Mouse (Mus musculus): ENCODE measurements around the gene Slc8a1. TPM values are rescaled to one million over a fixed set of nuclear protein-coding genes. Genes with fewer than 3 reads are reported as not detected.

Slc8a1 gene
- polyA plus RNA-seq, 1 experiment from 2014 or later: 36.5 TPM

DNA sequence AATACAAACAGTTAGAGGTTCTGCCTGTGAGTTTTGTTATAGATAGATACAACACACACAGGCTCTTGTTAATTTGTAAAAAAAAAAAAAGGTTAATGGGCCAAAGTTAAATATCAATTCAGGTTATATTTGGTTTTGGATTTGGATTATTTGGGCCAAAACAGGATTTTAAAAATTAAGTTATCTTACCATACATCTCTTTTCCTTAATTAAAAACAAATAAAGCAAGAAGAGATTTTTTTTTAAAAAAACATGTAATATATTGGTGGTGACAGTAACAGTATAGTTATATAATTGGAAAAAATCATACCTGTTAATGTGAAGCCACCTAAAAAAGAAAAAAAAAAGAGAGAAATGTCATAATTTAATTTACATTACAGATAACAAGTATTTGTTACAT lies 296.7 kb downstream of the Slc8a1 start, which contains the start of gene Gm11096:
Gm11096 (plus strand) TSS at position 301 of the 400 bp plus-strand sequence.
- no peaks in the 10 kb centered on the region for H3K4me1 ChIP-seq (replicated peaks; ENCODE audit: control insufficient read depth, insufficient read depth, low read length)
- DNase-seq (ENCODE audit: low spot score) (no peak), ATAC-seq (ENCODE audit: low FRiP score) (no peak)
- no peaks in the 10 kb centered on the region for H3K27me3 ChIP-seq (ENCODE audit: control insufficient read depth, insufficient read depth, low read length)
- no peak within 1 kb of the TSS for H3K27ac ChIP-seq
- no peaks in the 10 kb centered on the region for H3K9me3 ChIP-seq (ENCODE audit: control insufficient read depth, low read length)
- no peaks in the 10 kb centered on the region for H3K36me3 ChIP-seq (replicated peaks; ENCODE audit: control insufficient read depth, insufficient read depth)
- no peak within 1 kb of the TSS for H3K9ac ChIP-seq
- no peak within 1 kb of the TSS for H3K4me2 ChIP-seq (replicated peaks)
- no peak within 1 kb of the TSS for H3K4me3 ChIP-seq (replicated peaks; ENCODE audit: low read length)

DNA sequence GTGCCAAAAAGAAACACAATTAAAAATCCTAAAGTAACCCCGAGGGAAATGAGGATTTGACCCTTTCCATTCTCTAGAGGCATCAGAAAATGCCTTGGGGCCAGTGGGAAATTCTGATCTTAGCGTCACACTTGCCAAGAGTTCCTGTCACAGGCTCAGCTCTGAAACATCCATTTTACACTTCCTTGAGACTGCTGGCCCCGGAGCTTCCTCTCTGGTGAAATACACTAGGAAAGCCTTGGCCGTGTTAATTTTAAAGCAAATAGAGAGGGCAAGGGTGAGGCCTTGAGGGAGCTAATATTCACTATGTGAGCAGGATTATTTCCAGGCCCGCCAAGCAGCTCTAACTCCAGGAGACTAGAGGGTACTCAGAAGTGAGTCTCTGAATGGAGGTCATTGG lies 305.0 kb downstream of the Slc8a1 start:
- Histone ChIP-seq H3K4me2 (replicated peaks) (no peak overlapping the region), H3K9me3 (ENCODE audit: control insufficient read depth, low read length) (no peaks in the 10 kb centered on the region), H3K9ac (no peak overlapping the region), H3K4me3 (replicated peaks; ENCODE audit: low read length) (no peak overlapping the region), H3K36me3 (replicated peaks; ENCODE audit: control insufficient read depth, insufficient read depth) (peaks cover 4% of the 10 kb centered on the region; the same call in 1 of the 2 replicates), H3K27ac (no peak overlapping the region), H3K27me3 (ENCODE audit: control insufficient read depth, insufficient read depth, low read length) (no peaks in the 10 kb centered on the region), H3K4me1 (replicated peaks; ENCODE audit: control insufficient read depth, insufficient read depth, low read length) (no peaks in the 10 kb centered on the region)
- no peak for ATAC-seq (ENCODE audit: low FRiP score)
- 51% methylated on average over 5 of the region's 5 CpGs for WGBS
- no peak for DNase-seq (ENCODE audit: low spot score)

DNA sequence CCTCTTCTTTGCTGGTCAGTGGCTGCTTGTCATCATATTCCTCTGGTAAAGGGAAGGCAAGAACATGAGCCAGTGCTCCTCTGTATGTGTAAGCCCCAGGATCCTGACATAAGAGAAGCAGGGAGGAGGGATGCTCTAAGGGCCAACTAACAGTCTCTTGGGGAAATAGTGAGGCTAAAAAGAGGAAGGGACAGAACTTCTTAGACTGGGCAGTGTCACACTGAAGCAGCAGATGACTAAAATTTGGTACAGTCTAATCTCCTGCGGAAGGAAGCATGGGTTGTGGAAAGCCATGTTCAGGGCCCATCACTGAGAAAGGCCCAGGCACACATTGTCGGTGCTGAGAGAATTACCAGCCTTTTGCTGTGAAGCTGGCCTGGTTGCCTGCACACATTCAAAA lies 305.4 kb downstream of the Slc8a1 start:
- Histone ChIP-seq H3K4me3 (replicated peaks; ENCODE audit: low read length) (no peak overlapping the region), H3K36me3 (replicated peaks; ENCODE audit: control insufficient read depth, insufficient read depth) (peaks cover 4% of the 10 kb centered on the region; the same call in 1 of the 2 replicates), H3K4me1 (replicated peaks; ENCODE audit: control insufficient read depth, insufficient read depth, low read length) (no peaks in the 10 kb centered on the region), H3K27ac (no peak overlapping the region), H3K27me3 (ENCODE audit: control insufficient read depth, insufficient read depth, low read length) (no peaks in the 10 kb centered on the region), H3K4me2 (replicated peaks) (no peak overlapping the region), H3K9me3 (ENCODE audit: control insufficient read depth, low read length) (no peaks in the 10 kb centered on the region), H3K9ac (no peak overlapping the region)
- DNase-seq (ENCODE audit: low spot score): no peak
- no peak for ATAC-seq (ENCODE audit: low FRiP score)
- WGBS: 79% methylated on average over 2 of the region's 2 CpGs

DNA sequence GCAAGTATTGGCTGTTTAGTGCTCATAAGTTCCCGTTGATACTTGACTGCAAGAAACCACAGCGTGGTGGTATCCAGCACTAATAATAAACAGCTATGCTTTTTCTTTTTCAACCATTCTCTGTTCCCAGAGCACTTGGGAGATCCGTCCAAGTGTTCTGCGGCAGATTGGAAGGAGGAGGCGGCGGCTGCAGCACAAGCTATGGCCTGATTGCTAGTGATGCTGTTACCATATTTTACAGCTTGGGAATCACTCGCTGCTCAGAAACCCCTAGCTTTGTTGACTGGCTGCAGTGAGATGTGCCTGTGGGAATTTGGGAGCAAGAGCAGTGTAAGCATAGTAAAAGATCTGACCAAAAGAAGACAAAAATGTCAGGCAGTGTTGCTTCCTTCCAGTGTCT lies 310.9 kb downstream of the Slc8a1 start:
- H3K27ac ChIP-seq: no peak overlapping the region
- H3K4me2 ChIP-seq (replicated peaks): no peak overlapping the region
- peaks cover under 1% of the 10 kb centered on the region; the same call in 1 of the 2 replicates for H3K36me3 ChIP-seq (replicated peaks; ENCODE audit: control insufficient read depth, insufficient read depth)
- no peak for DNase-seq (ENCODE audit: low spot score)
- no peaks in the 10 kb centered on the region for H3K4me1 ChIP-seq (replicated peaks; ENCODE audit: control insufficient read depth, insufficient read depth, low read length)
- H3K27me3 ChIP-seq (ENCODE audit: control insufficient read depth, insufficient read depth, low read length): no peaks in the 10 kb centered on the region
- no peak for ATAC-seq (ENCODE audit: low FRiP score)
- H3K9ac ChIP-seq: no peak overlapping the region
- no peak overlapping the region for H3K4me3 ChIP-seq (replicated peaks; ENCODE audit: low read length)
- no peaks in the 10 kb centered on the region for H3K9me3 ChIP-seq (ENCODE audit: control insufficient read depth, low read length)
- 79% methylated on average over 7 of the region's 7 CpGs for WGBS

DNA sequence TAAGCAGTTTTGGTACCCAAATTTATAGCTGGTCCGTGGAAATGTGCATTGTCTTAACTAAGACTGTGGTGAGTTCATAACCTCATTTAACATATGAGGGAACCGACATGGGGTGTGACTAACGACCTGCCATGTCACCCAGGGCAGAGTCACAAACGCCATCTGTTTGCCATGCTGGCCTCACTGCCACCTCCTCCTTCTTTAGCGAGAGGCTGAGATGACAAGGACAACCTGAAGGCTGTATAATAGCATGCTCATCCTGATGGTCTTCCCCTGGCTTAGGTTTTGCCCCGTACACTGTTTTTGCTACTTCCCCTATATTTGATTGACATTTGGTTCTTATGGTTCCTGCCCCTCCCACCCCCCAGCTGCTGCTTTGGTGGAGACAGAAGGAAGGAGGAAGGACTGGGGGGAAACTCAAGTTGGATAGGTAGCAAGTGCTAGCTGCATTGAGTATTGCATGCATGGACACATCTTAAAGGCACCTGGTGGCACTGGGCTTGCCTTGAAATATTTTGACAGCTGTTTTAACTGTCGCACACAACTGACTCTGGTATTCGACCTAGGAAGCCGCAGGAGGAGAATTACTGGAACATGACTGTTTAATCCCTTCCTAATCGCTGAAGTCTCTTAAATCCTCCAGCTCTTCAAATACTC lies 313.8 kb downstream of the Slc8a1 start:
- 36% methylated on average over 10 of the region's 10 CpGs for WGBS
- H3K9ac ChIP-seq: no peak overlapping the region
- no peaks in the 10 kb centered on the region for H3K9me3 ChIP-seq (ENCODE audit: control insufficient read depth, low read length)
- no peaks in the 10 kb centered on the region for H3K27me3 ChIP-seq (ENCODE audit: control insufficient read depth, insufficient read depth, low read length)
- no peak overlapping the region for H3K4me3 ChIP-seq (replicated peaks; ENCODE audit: low read length)
- no peak for DNase-seq (ENCODE audit: low spot score)
- no peaks in the 10 kb centered on the region for H3K36me3 ChIP-seq (replicated peaks; ENCODE audit: control insufficient read depth, insufficient read depth)
- no peak for ATAC-seq (ENCODE audit: low FRiP score)
- no peak overlapping the region for H3K4me2 ChIP-seq (replicated peaks)
- peaks cover 5% of the 10 kb centered on the region; the same call in 1 of the 2 replicates for H3K4me1 ChIP-seq (replicated peaks; ENCODE audit: control insufficient read depth, insufficient read depth, low read length)
- H3K27ac ChIP-seq: no peak overlapping the region

DNA sequence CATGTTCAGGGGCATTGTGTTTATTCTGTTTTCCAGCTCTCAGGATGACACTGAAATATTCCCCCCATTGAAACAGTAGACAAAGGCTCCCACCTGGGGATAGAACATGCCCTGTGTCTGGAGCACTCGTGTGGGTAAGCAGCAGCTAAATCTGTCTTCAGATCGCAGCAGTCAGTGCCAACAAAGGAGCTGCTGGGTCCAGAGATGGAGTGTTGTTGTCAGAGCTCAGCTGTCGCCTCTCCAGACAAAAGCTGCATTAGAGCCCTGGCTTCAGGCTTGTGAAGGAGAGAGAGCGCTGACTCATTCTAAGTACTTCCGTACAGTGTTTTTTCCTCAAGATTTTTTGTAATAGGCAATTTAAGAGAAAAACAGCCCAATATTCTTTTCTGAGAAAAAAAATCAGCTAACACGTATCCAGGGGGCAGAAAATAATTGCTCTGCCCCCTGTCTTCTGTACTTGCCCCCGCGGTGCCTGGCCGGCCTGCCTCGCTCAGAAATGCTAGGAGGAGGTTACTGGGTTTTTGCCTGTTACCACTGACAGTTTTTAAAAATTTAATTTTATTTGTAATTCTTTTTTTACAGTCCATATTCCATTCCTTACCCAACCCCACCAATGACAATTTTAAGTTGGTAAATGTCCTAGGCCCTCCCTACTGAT lies 318.2 kb downstream of the Slc8a1 start:
- no peaks in the 10 kb centered on the region; the same call in 1 of the 2 replicates for H3K36me3 ChIP-seq (replicated peaks; ENCODE audit: control insufficient read depth, insufficient read depth)
- H3K9me3 ChIP-seq (ENCODE audit: control insufficient read depth, low read length): no peaks in the 10 kb centered on the region
- peaks cover 5% of the 10 kb centered on the region; the same call in 1 of the 2 replicates for H3K4me1 ChIP-seq (replicated peaks; ENCODE audit: control insufficient read depth, insufficient read depth, low read length)
- 45% methylated on average over 10 of the region's 10 CpGs for WGBS
- H3K4me3 ChIP-seq (replicated peaks; ENCODE audit: low read length): no peak overlapping the region
- 0 out of 2 replicates have a peak overlapping the region, but pooled peaks have one; percentile 6 for H3K9ac ChIP-seq
- DNase-seq (ENCODE audit: low spot score) (peak; percentile 48), ATAC-seq (ENCODE audit: low FRiP score) (peak; percentile 79; the same call in 1 of the 2 replicates)
- H3K27ac ChIP-seq: peak overlapping the region; percentile 55
- no peaks in the 10 kb centered on the region for H3K27me3 ChIP-seq (ENCODE audit: control insufficient read depth, insufficient read depth, low read length)
- H3K4me2 ChIP-seq (replicated peaks): no peak overlapping the region

DNA sequence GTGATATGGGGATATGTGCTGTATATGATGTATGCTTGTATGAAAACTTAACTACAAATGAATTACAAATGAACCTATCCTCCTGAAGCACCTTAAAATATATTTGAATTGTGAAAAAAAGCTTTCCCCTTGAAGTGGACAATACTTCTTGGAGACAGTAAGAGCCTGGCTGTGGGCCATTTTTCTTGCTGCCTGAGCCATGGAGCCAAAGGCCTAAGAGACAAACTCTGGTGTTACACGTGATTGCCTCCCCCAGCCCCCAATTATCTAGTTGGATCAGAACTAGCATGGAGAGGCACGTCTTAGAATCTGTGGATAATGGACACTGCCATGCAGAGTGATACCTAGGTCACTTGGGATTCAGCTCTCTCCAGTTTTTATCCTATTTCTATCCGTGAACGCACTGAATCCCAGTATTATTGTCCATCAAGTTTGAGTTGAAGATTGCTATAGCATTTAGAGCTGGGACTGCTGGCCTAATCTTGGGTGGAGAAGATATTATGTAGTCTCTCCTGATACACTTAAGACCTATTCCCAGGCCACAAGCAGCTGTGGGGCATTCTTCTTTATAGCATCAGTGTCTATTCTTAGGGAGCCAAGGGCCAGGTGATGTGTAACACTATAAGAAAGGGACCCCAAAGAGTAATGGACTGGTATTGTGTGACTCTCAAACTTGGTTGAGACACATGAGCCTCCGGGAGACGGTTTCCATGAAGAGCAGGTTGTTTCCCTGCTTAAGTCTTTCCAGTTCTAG lies 321.6 kb downstream of the Slc8a1 start:
- Histone ChIP-seq H3K9ac (no peak overlapping the region), H3K4me3 (replicated peaks; ENCODE audit: low read length) (no peak overlapping the region), H3K9me3 (ENCODE audit: control insufficient read depth, low read length) (no peaks in the 10 kb centered on the region), H3K36me3 (replicated peaks; ENCODE audit: control insufficient read depth, insufficient read depth) (no peaks in the 10 kb centered on the region; the same call in 1 of the 2 replicates), H3K4me2 (replicated peaks) (no peak overlapping the region), H3K27ac (no peak overlapping the region), H3K4me1 (replicated peaks; ENCODE audit: control insufficient read depth, insufficient read depth, low read length) (peaks cover 5% of the 10 kb centered on the region; the same call in 1 of the 2 replicates), H3K27me3 (ENCODE audit: control insufficient read depth, insufficient read depth, low read length) (no peaks in the 10 kb centered on the region)
- 83% methylated on average over 6 of the region's 6 CpGs for WGBS
- DNase-seq (ENCODE audit: low spot score) (no peak), ATAC-seq (ENCODE audit: low FRiP score) (no peak)

DNA sequence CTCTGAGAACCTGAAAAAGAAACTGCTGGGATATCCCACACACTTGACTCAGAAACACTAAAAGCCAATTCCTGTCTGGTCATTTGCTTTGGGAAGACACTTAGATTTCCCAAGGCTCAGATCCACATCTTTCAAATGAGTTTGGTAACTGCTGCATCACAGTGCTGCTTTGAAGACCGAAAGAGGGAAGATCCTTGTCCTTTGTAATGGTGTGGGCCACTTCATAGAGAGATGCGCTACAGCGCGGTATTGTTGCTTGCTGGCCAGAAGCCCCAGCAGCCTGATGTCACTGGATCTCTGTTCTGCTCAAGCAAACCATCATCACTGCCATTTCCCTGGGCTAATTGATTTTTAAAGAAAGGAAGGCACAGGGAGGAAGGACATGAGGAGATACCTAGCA lies 325.4 kb downstream of the Slc8a1 start:
- Histone ChIP-seq H3K36me3 (replicated peaks; ENCODE audit: control insufficient read depth, insufficient read depth) (peaks cover 5% of the 10 kb centered on the region), H3K27ac (no peak overlapping the region), H3K27me3 (ENCODE audit: control insufficient read depth, insufficient read depth, low read length) (no peaks in the 10 kb centered on the region), H3K9ac (no peak overlapping the region), H3K4me3 (replicated peaks; ENCODE audit: low read length) (no peak overlapping the region), H3K4me1 (replicated peaks; ENCODE audit: control insufficient read depth, insufficient read depth, low read length) (no peaks in the 10 kb centered on the region), H3K9me3 (ENCODE audit: control insufficient read depth, low read length) (no peaks in the 10 kb centered on the region), H3K4me2 (replicated peaks) (no peak overlapping the region)
- DNase-seq (ENCODE audit: low spot score): no peak
- ATAC-seq (ENCODE audit: low FRiP score): no peak
- WGBS: 92% methylated on average over 4 of the region's 4 CpGs

DNA sequence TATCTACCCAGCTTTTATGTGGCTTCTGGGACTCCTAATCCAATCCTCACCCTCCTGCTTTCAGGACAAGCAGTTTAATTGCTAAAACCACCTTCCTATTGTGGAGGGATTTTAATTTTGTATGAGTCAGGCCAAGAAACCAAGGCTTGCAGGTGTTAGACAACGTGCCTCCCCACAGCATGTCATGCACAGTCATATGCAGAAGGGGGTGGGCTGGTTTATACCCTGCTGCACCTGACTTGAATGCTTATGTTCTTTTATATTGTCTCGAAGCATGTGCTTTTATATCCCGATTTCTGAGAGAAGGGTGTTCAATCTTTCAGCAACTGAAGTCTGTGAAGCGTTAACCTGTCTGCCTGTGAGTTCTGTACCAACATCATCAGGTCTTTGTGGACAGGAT lies 334.0 kb downstream of the Slc8a1 start:
- ATAC-seq (ENCODE audit: low FRiP score) (no peak), DNase-seq (ENCODE audit: low spot score) (no peak)
- H3K36me3 ChIP-seq (replicated peaks; ENCODE audit: control insufficient read depth, insufficient read depth): peaks cover 11% of the 10 kb centered on the region
- H3K9ac ChIP-seq: no peak overlapping the region
- WGBS: 53% methylated on average over 4 of the region's 4 CpGs
- H3K27ac ChIP-seq: no peak overlapping the region
- H3K27me3 ChIP-seq (ENCODE audit: control insufficient read depth, insufficient read depth, low read length): no peaks in the 10 kb centered on the region
- no peak overlapping the region for H3K4me3 ChIP-seq (replicated peaks; ENCODE audit: low read length)
- H3K4me2 ChIP-seq (replicated peaks): no peak overlapping the region
- H3K9me3 ChIP-seq (ENCODE audit: control insufficient read depth, low read length): no peaks in the 10 kb centered on the region
- peaks cover 11% of the 10 kb centered on the region; the same call in 1 of the 2 replicates for H3K4me1 ChIP-seq (replicated peaks; ENCODE audit: control insufficient read depth, insufficient read depth, low read length)

Measured in hindbrain, embryonic 14.5 days (tissue).